Mouse (Mus musculus) CH12F3 (cell line): ENCODE data around the gene Rnf223.
"Not testable (repeated sequence)": the region's sequence is repeated elsewhere in the genome, so short reads cannot be mapped to it uniquely, and the experiment has no call there.

Experiments used
- in situ Hi-C: fragments of 300-500 bp; cut with MboI; formaldehyde crosslinking; loops from 2 replicates; pipeline ENCODE4 v1.14.3; 2020; ENCODE audit warnings: low sequenced_read_pairs

Gene Rnf223

DNA sequence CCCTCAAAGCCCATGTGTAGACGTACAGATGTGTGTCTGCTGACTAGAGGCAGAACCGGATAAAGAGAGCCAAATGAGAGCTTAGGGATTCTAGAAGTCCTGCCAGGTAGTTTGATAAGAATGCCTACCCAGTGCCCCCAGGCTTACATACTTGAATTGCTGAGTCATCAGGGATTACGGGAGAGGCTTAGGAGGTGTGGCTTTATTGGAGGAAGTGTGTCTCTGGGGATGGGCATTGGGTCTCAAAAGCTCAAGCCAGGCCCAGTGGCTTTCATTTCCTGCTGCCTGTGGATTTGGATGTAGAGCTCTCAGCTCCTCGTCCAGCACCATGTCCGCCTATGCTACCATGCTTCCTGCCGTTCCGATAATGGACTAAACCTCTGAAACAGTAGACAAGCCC lies 3.5 kb upstream of the Rnf223 start:
- in situ Hi-C loops = no loop called here

GRCm38 (mm10) chr4:156128746-156129145 lies 1.6 kb upstream of the Rnf223 start:
- in situ Hi-C loops = no loop called here

- in situ Hi-C loops = no loop called here
These were observed 627 bp downstream of the Rnf223 start for GRCm38 (mm10) chr4:156130940-156131339.

- in situ Hi-C loops = no loop called here
These were observed 3.0 kb downstream of the Rnf223 start for GRCm38 (mm10) chr4:156133334-156133733.

GRCm38 (mm10) chr4:156133943-156134605 lies 3.8 kb downstream of the Rnf223 start:
- in situ Hi-C loops = no loop called here

DNA sequence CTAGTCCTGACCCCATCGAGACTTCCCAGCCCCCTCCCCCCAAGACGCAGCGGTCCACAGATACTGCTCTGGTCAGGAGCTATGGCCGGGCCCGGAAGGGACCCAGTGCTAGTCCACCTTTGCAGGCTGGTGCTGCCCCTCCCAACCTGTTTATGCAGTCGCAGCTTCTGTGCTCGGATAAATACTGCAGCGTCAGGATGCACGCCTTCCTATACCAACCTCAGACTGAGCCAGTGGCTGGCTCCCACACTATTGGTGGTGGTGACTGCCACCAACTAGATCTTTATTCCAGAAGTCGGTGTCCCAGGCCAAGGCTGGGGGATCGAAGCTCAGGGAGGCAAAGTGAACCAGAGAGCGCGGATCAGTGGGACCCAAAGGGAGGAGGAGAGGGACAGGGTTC lies 4.8 kb downstream of the Rnf223 start:
- in situ Hi-C loops = no loop called here

- in situ Hi-C loops = no loop called here
These were observed 5.5 kb downstream of the Rnf223 start for GRCm38 (mm10) chr4:156135801-156136200.

- in situ Hi-C loops = no loop called here
These were observed 6.2 kb downstream of the Rnf223 start for GRCm38 (mm10) chr4:156136285-156137100.

DNA sequence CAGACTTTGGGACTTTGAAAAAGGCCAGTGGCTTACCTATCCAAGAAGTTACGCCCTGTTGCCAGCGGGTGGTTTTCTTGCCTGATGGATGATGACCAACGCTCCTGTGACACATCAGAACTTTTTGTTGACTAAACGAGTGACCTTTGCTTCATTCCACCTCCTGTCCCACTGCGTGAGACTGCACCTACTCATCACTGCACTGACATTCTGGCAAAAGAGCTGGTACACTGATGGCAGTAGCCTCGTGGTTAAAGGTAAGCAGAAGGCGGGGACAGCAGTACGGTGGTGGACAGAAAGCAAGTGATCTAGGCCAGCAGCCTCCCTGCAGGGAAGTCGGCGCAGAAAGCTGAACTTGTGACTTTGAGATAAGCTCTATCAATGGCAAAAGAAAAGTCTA lies 20.6 kb downstream of the Rnf223 start:
- in situ Hi-C loops = not testable (repeated sequence)

- in situ Hi-C loops = no loop called here
These were observed 24.5 kb downstream of the Rnf223 start for GRCm38 (mm10) chr4:156154771-156155170.

- in situ Hi-C loops = no loop called here
These were observed 36.2 kb downstream of the Rnf223 start for GRCm38 (mm10) chr4:156166477-156166876.

DNA sequence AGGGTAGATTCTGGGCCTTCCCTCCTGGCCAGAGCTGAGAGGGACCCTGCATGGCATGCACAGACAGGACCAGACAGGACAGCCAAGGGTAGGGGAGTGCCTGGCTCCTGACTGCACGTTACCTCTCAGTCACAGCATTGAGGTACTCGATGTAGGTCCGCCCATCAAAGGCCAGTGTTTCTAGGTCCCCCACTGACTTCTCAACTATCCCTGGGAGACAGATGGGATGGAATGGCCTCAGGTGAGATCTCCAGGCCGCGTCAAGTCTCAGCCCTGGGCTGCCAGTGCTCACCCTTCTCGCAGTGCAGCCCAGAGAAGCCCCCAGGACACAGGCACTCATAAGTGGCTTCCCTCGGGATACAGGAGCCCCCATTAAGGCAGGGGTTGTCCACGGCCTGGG lies 38.3 kb downstream of the Rnf223 start:
- in situ Hi-C loops = no loop called here

DNA sequence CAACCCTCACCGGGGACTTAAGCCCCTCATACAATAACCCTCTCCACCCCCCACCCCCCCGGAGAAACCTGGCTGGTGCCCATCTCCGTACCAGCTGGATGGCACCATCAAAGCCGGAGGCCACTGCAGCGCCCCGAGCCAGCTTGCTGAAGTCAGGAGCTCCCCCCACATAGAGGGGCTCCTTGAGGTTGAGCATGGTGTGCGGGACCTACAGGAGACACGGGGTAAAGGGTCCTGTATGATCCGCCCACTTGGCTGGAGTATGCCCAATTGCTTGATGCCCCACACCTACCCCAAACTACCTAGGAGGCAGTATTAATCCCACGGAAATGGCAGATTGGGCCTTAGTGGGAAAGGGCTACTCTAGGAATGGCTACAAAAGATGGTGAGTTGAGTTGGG lies 38.8 kb downstream of the Rnf223 start:
- in situ Hi-C loops = no loop called here

- in situ Hi-C loops = no loop called here
These were observed 41.5 kb downstream of the Rnf223 start for GRCm38 (mm10) chr4:156171828-156172227.

- in situ Hi-C loops = no loop called here
These were observed 47.3 kb downstream of the Rnf223 start for GRCm38 (mm10) chr4:156177630-156178029.
